10 mouse cellular contexts compared by ENCODE assay signal in genomic region chr1:177448121-177448561, GRCm38 (mm10). TPM values are rescaled to one million over a fixed set of nuclear protein-coding genes. Genes with fewer than 3 reads are reported as not detected.
DNase-seq lines count a peak whose midpoint lies in the region; ATAC-seq lines count a peak whose summit lies in the region.
"Had no signal": no experiment of that assay in that cellular context is flagged by ENCODE, and none has a peak within 500 bp of the region (broad histone marks: within the 10 kb centered on the region; RNA-seq: fewer than 3 reads in every experiment).

No protein-coding gene starts in this region.

- peak overlapping the region; percentile 73 for H3K4me3 ChIP-seq in hindbrain, embryonic 14.5 days (replicated peaks; ENCODE audit: low read length)
- H3K4me3 ChIP-seq in neural tube, embryonic 12.5 days, result peak overlapping the region; percentile 37
- H3K4me3 ChIP-seq in kidney, embryonic 16.5 days (ENCODE audit: low read length), result no peak overlapping the region
- H3K4me3 ChIP-seq: limb, embryonic 15.5 days had no signal

- DNase-seq in left cerebral cortex, postnatal 36 days (ENCODE audit: low spot score in 2 of 2), result peak; percentile 68 to 71
- DNase-seq in left cerebral cortex, postnatal 14 days (ENCODE audit: low spot score in 2 of 2), result no peak
- DNase-seq in cerebellum, postnatal 36 days, result peak; percentile 56 to 68
- no peak for DNase-seq in hindbrain, embryonic 14.5 days (ENCODE audit: low spot score)
- no peak for DNase-seq in gastrocnemius, adult 8-10 months (ENCODE audit: low spot score in 2 of 2)
- DNase-seq in heart, postnatal 36 days, result no peak
- DNase-seq: adrenal gland, postnatal 25 days had no signal

- intact Hi-C loops in left cerebral cortex, postnatal 36 days (cut with DNase I), result loop anchor here (10.0 kb wide), 2 partner anchors 513 to 563 kb away; no protein-coding TSS in a partner anchor
- intact Hi-C loops in left cerebral cortex, postnatal 14 days (cut with DNase I), result loop anchor here (5.0 to 10.0 kb wide), 2 partner anchors 393 to 516 kb away; no protein-coding TSS in a partner anchor
- intact Hi-C loops in heart, postnatal 36 days (cut with DNase I), result loop anchor here (10.0 kb wide), 1 partner anchor 633 kb away; the partner anchor contains the start of genes Cep170 and Sdccag8

- H3K4me2 ChIP-seq in hindbrain, embryonic 14.5 days (replicated peaks), result peak overlapping the region; percentile 86
- H3K4me2 ChIP-seq in neural tube, embryonic 12.5 days (replicated peaks), result peak overlapping the region; percentile 61
- H3K4me2 ChIP-seq in kidney, embryonic 16.5 days (replicated peaks; ENCODE audit: low read depth, low read length), result no peak overlapping the region
- H3K4me2 ChIP-seq: limb, embryonic 15.5 days had no signal

- H3K4me1 ChIP-seq in hindbrain, embryonic 14.5 days (replicated peaks; ENCODE audit: control insufficient read depth, insufficient read depth, low read length), result peaks cover 53% of the 10 kb centered on the region
- H3K4me1 ChIP-seq in neural tube, embryonic 12.5 days, result peaks cover 57% of the 10 kb centered on the region
- peaks cover 33% of the 10 kb centered on the region for H3K4me1 ChIP-seq in kidney, embryonic 16.5 days (ENCODE audit: insufficient read depth, low read length)

- peaks cover 19% of the 10 kb centered on the region for H3K36me3 ChIP-seq in hindbrain, embryonic 14.5 days (replicated peaks; ENCODE audit: control insufficient read depth, insufficient read depth)
- H3K36me3 ChIP-seq in neural tube, embryonic 12.5 days, result peaks cover 10% of the 10 kb centered on the region; the same call in 1 of the 2 replicates
- H3K36me3 ChIP-seq in kidney, embryonic 16.5 days (ENCODE audit: insufficient read depth, low read length), result peaks cover 13% of the 10 kb centered on the region

- H3K9ac ChIP-seq in hindbrain, embryonic 14.5 days, result peak overlapping the region; percentile 56
- peak overlapping the region; percentile 55 for H3K9ac ChIP-seq in neural tube, embryonic 12.5 days
- no peak overlapping the region for H3K9ac ChIP-seq in kidney, embryonic 16.5 days (replicated peaks; ENCODE audit: low read length)
- H3K9ac ChIP-seq: limb, embryonic 15.5 days had no signal

- no peaks in the 10 kb centered on the region for H3K27me3 ChIP-seq in hindbrain, embryonic 14.5 days (ENCODE audit: control insufficient read depth, insufficient read depth, low read length)
- H3K27me3 ChIP-seq in neural tube, embryonic 12.5 days (replicated peaks), result no peaks in the 10 kb centered on the region
- no peaks in the 10 kb centered on the region for H3K27me3 ChIP-seq in kidney, embryonic 16.5 days (ENCODE audit: insufficient read depth, low read length)
- H3K27me3 ChIP-seq: limb, embryonic 15.5 days had no signal

- H3K9me3 ChIP-seq in hindbrain, embryonic 14.5 days (ENCODE audit: control insufficient read depth, low read length), result no peaks in the 10 kb centered on the region
- no peaks in the 10 kb centered on the region for H3K9me3 ChIP-seq in neural tube, embryonic 12.5 days
- no peaks in the 10 kb centered on the region for H3K9me3 ChIP-seq in kidney, embryonic 16.5 days (ENCODE audit: low read length)
- H3K9me3 ChIP-seq: limb, embryonic 15.5 days had no signal

- peak overlapping the region; percentile 77 for H3K27ac ChIP-seq in hindbrain, embryonic 14.5 days
- peak overlapping the region; percentile 54; the same call in 1 of the 2 replicates for H3K27ac ChIP-seq in neural tube, embryonic 12.5 days
- H3K27ac ChIP-seq in kidney, embryonic 16.5 days (ENCODE audit: low read length), result no peak overlapping the region
- H3K27ac ChIP-seq: limb, embryonic 15.5 days had no signal

- ATAC-seq in hindbrain, embryonic 14.5 days (ENCODE audit: low FRiP score), result peak; percentile 25; the same call in 1 of the 2 replicates
- ATAC-seq in neural tube, embryonic 12.5 days (ENCODE audit: low FRiP score, low read depth), result peak; percentile 15
- ATAC-seq in kidney, embryonic 16.5 days (ENCODE audit: low FRiP score, low TSS enrichment), result no peak

- WGBS in hindbrain, embryonic 14.5 days, result 49% methylated on average over 25 of the region's 25 CpGs
- 58% methylated on average over 25 of the region's 25 CpGs for WGBS in neural tube, embryonic 12.5 days
- whole genome bisulfite sequencing in kidney, embryonic 16.5 days, result 94% methylated on average over 25 of the region's 25 CpGs

RNA-seq across cellular contexts. Expression of gene Zbtb18, which starts 6.0 kb away (rescaled TPM):
- 100 to 1,000 TPM; 354 to 392 TPM for total RNA-seq in left cerebral cortex, postnatal 36 days (2021)
- 100 to 1,000 TPM; 397 to 428 TPM for total RNA-seq in left cerebral cortex, postnatal 14 days (2021)
- polyA plus RNA-seq in hindbrain, embryonic 14.5 days (2014; fragmentation: Nextera tagmentation; extraction: Ambion mirVana), result 8.2 and 9.0 TPM in 2 replicates
- 6.6 and 10.4 TPM in 2 replicates for polyA plus RNA-seq in neural tube, embryonic 12.5 days (2016; fragmentation: Nextera tagmentation; extraction: Ambion mirVana)
- total RNA-seq in gastrocnemius, adult 8-10 months (2022), result 100 to 1,000 TPM; 113 to 163 (median 126) TPM
- total RNA-seq in heart, postnatal 36 days (2021), result 10 to 100 TPM; 44.5 to 44.6 TPM
- 1.4 and 1.6 TPM in 2 replicates for polyA plus RNA-seq in kidney, embryonic 16.5 days (2015; fragmentation: Nextera tagmentation; extraction: Ambion mirVana)

Comparison
In these comparisons a context has a peak if more than half of its experiments do, and no peak if none do; other contexts are left out.
1. DNase-seq: peak in left cerebral cortex, postnatal 36 days (2 of 2) and cerebellum, postnatal 36 days (2 of 2); none in left cerebral cortex, postnatal 14 days (0 of 2), hindbrain, embryonic 14.5 days (single experiment), gastrocnemius, adult 8-10 months (0 of 2) and heart, postnatal 36 days (0 of 2).